Comparison of ENCODE assay signal across 9 mouse cellular contexts in genomic region chr11:117848271-117848984, GRCm38 (mm10). TPM values are rescaled to one million over a fixed set of nuclear protein-coding genes. Genes with fewer than 3 reads are reported as not detected.
DNase-seq lines count a peak whose midpoint lies in the region; ATAC-seq and TF ChIP-seq lines count a peak whose summit lies in the region.
"Had no signal": no experiment of that assay in that cellular context is flagged by ENCODE, and none has a peak within 500 bp of the region (broad histone marks: within the 10 kb centered on the region; RNA-seq: fewer than 3 reads in every experiment).

No protein-coding gene starts in this region.

- TF ChIP-seq POLR2A in testis, adult 2 months (IDR thresholded peaks at IDR 0.05; ENCODE audit: control insufficient read depth, low read depth, low read length): no peak

- no peaks in the 10 kb centered on the region for H3K27me3 ChIP-seq in testis, adult 2 months (ENCODE audit: control insufficient read depth, insufficient read depth, low read length)
- no peaks in the 10 kb centered on the region for H3K27me3 ChIP-seq in liver, embryonic 14.5 days (ENCODE audit: control insufficient read depth, insufficient read depth, low read length)
- no peaks in the 10 kb centered on the region for H3K27me3 ChIP-seq in neural tube, embryonic 13.5 days

- H3K9me3 ChIP-seq in liver, embryonic 14.5 days (ENCODE audit: control insufficient read depth, low read length): no peaks in the 10 kb centered on the region
- no peaks in the 10 kb centered on the region for H3K9me3 ChIP-seq in neural tube, embryonic 13.5 days

- H3K4me1 ChIP-seq in testis, adult 2 months (ENCODE audit: control insufficient read depth, insufficient read depth, low read length): peaks cover 14% of the 10 kb centered on the region
- H3K4me1 ChIP-seq in liver, embryonic 14.5 days (replicated peaks; ENCODE audit: control insufficient read depth in 2 of 2, insufficient read depth in 2 of 2, low read length in 1 of 2): peaks cover 19 to 30% of the 10 kb centered on the region in 2 experiments
- H3K4me1 ChIP-seq in neural tube, embryonic 13.5 days (replicated peaks): peaks cover 25% of the 10 kb centered on the region

- peak overlapping the region; percentile 95 for H3K4me2 ChIP-seq in liver, embryonic 14.5 days (ENCODE audit: low read depth)
- H3K4me2 ChIP-seq in neural tube, embryonic 13.5 days: peak overlapping the region; percentile 84

- peak overlapping the region; percentile 83 for H3K9ac ChIP-seq in liver, embryonic 14.5 days (replicated peaks)
- H3K9ac ChIP-seq in neural tube, embryonic 13.5 days: peak overlapping the region; percentile 91

- no peak for TF ChIP-seq EP300 in liver, embryonic 14.5 days (IDR thresholded peaks at IDR 0.05; ENCODE audit: low read depth)

- ATAC-seq in hematopoietic stem cell, adult 5-6 weeks (replicated peaks in 1 of 2; ENCODE audit: insufficient read depth in 1 of 2, low FRiP score in 2 of 2, low TSS enrichment in 1 of 2, low read depth in 1 of 2, poor library complexity in 2 of 2, severe bottlenecking in 2 of 2): peak; percentile 37 to 50
- ATAC-seq in liver, embryonic 14.5 days (ENCODE audit: insufficient read depth): peak; percentile 38
- peak; percentile 92 for ATAC-seq in neural tube, embryonic 13.5 days (ENCODE audit: low read depth)

- peaks cover 2% of the 10 kb centered on the region for H3K36me3 ChIP-seq in testis, adult 2 months (ENCODE audit: control insufficient read depth, insufficient read depth, low read length)
- peaks cover 32% of the 10 kb centered on the region for H3K36me3 ChIP-seq in liver, embryonic 14.5 days (replicated peaks; ENCODE audit: control insufficient read depth, insufficient read depth, low read depth)
- H3K36me3 ChIP-seq in neural tube, embryonic 13.5 days: 0 out of 2 replicates have a peak, but pooled peaks cover 6% of the 10 kb centered on the region

- 6% methylated on average over 19 of the region's 19 CpGs for WGBS in liver, embryonic 14.5 days (ENCODE audit: insufficient replicate concordance)
- 10% methylated on average over 19 of the region's 19 CpGs for WGBS in neural tube, embryonic 13.5 days

- peak overlapping the region; percentile 88 for H3K27ac ChIP-seq in testis, adult 2 months (ENCODE audit: control insufficient read depth, insufficient read depth, low read depth, low read length)
- H3K27ac ChIP-seq in liver, embryonic 14.5 days: peak overlapping the region; percentile 72
- H3K27ac ChIP-seq in neural tube, embryonic 13.5 days (replicated peaks): peak overlapping the region; percentile 99

- DNase-seq in adrenal gland, postnatal 10 days: peak; percentile 56
- DNase-seq in adrenal gland, adult 2 months: no peak
- DNase-seq in testis, postnatal 10 days (ENCODE audit: low spot score): no peak
- DNase-seq in liver, embryonic 14.5 days (ENCODE audit: low read depth in 3 of 3, low spot score in 3 of 3): no peak
- DNase-seq in right cerebral cortex, postnatal 14 days: no peak

- peak overlapping the region; percentile 99 for H3K4me3 ChIP-seq in testis, adult 2 months (ENCODE audit: control insufficient read depth, low read depth, low read length)
- H3K4me3 ChIP-seq in liver, embryonic 14.5 days (ENCODE audit: insufficient read depth in 1 of 2, low read depth in 2 of 2, low read length in 2 of 2): peak overlapping the region; percentile 70 to 94
- peak overlapping the region; percentile 65 for H3K4me3 ChIP-seq in neural tube, embryonic 13.5 days

- TF ChIP-seq CTCF in testis, adult 2 months (IDR thresholded peaks at IDR 0.05; ENCODE audit: control insufficient read depth, insufficient read depth, insufficient replicate concordance, low read depth, low read length): no peak
- no peak for TF ChIP-seq CTCF in liver, embryonic 14.5 days (IDR thresholded peaks at IDR 0.05; ENCODE audit: low read depth)

RNA-seq across cellular contexts. Expression of gene Birc5, which starts 0.6 kb away (rescaled TPM):
- total RNA-seq in adrenal gland, postnatal 10 days (2021): 10 to 100 TPM; 23.3 to 28.0 TPM
- total RNA-seq in adrenal gland, adult 2 months (2021): 1 to 10 TPM; 1.1 to 2.8 TPM
- 2.1 and 2.6 TPM in 2 replicates for polyA plus RNA-seq in adrenal gland, adult 2 months (2012; rRNA removed)
- polyA plus RNA-seq in testis, adult 2 months (2012; rRNA removed): 46.1 and 46.3 TPM in 2 replicates
- total RNA-seq in hematopoietic stem cell, adult 5-6 weeks (2017): 114 and 124 TPM in 2 replicates
- 123 and 181 TPM in 2 replicates for polyA plus RNA-seq in liver, embryonic 14.5 days (2012; rRNA removed)
- 371 and 373 TPM in 2 replicates for polyA plus RNA-seq in liver, embryonic 14.5 days (2014; fragmentation: Nextera tagmentation; extraction: Ambion mirVana)
- polyA plus RNA-seq in neural tube, embryonic 13.5 days (2015; fragmentation: Nextera tagmentation; extraction: Ambion mirVana): 50.1 and 68.8 TPM in 2 replicates

RNA-seq across cellular contexts. Expression of gene Tmem235, which starts 12.1 kb away (rescaled TPM):
- total RNA-seq in adrenal gland, postnatal 10 days (2021): not detected
- not detected for total RNA-seq in adrenal gland, adult 2 months (2021)
- polyA plus RNA-seq in adrenal gland, adult 2 months (2012; rRNA removed): not detected in 2 replicates
- 5.3 and 6.1 TPM in 2 replicates for polyA plus RNA-seq in testis, adult 2 months (2012; rRNA removed)
- not detected in 2 replicates for total RNA-seq in hematopoietic stem cell, adult 5-6 weeks (2017)
- polyA plus RNA-seq in liver, embryonic 14.5 days (2012; rRNA removed): 0.02 TPM in 1 of 2 replicates, not detected in the other
- not detected in 2 replicates for polyA plus RNA-seq in liver, embryonic 14.5 days (2014; fragmentation: Nextera tagmentation; extraction: Ambion mirVana)
- not detected in 2 replicates for polyA plus RNA-seq in neural tube, embryonic 13.5 days (2015; fragmentation: Nextera tagmentation; extraction: Ambion mirVana)
- total RNA-seq: gastrocnemius, postnatal 36 days had no signal

RNA-seq across cellular contexts. Expression of gene Tk1, which starts 22.5 kb away (rescaled TPM):
- 10 to 100 TPM; 39.7 to 47.3 TPM for total RNA-seq in adrenal gland, postnatal 10 days (2021)
- total RNA-seq in adrenal gland, adult 2 months (2021): 1 to 10 TPM; 2.2 to 3.1 TPM
- polyA plus RNA-seq in adrenal gland, adult 2 months (2012; rRNA removed): 8.6 and 10.2 TPM in 2 replicates
- polyA plus RNA-seq in testis, adult 2 months (2012; rRNA removed): 4.8 and 5.8 TPM in 2 replicates
- total RNA-seq in hematopoietic stem cell, adult 5-6 weeks (2017): 40.1 and 49.0 TPM in 2 replicates
- 122 and 136 TPM in 2 replicates for polyA plus RNA-seq in liver, embryonic 14.5 days (2012; rRNA removed)
- 135 and 144 TPM in 2 replicates for polyA plus RNA-seq in liver, embryonic 14.5 days (2014; fragmentation: Nextera tagmentation; extraction: Ambion mirVana)
- polyA plus RNA-seq in neural tube, embryonic 13.5 days (2015; fragmentation: Nextera tagmentation; extraction: Ambion mirVana): 15.8 and 24.0 TPM in 2 replicates

RNA-seq across cellular contexts. Expression of gene Afmid, which starts 22.7 kb away (rescaled TPM):
- 10 to 100 TPM; 14.1 to 17.7 TPM for total RNA-seq in adrenal gland, postnatal 10 days (2021)
- total RNA-seq in adrenal gland, adult 2 months (2021): 1 to 10 TPM; 5.5 to 6.8 TPM
- 9.3 and 9.6 TPM in 2 replicates for polyA plus RNA-seq in adrenal gland, adult 2 months (2012; rRNA removed)
- 4.0 and 5.7 TPM in 2 replicates for polyA plus RNA-seq in testis, adult 2 months (2012; rRNA removed)
- 3.9 and 4.5 TPM in 2 replicates for total RNA-seq in hematopoietic stem cell, adult 5-6 weeks (2017)
- polyA plus RNA-seq in liver, embryonic 14.5 days (2012; rRNA removed): 7.1 and 7.6 TPM in 2 replicates
- 7.5 and 9.8 TPM in 2 replicates for polyA plus RNA-seq in liver, embryonic 14.5 days (2014; fragmentation: Nextera tagmentation; extraction: Ambion mirVana)
- polyA plus RNA-seq in neural tube, embryonic 13.5 days (2015; fragmentation: Nextera tagmentation; extraction: Ambion mirVana): 2.7 and 3.3 TPM in 2 replicates

RNA-seq across cellular contexts. Expression of gene Tha1, which starts 24.9 kb away (rescaled TPM):
- 10 to 100 TPM in 1 of 2 experiments, 1 to 10 TPM in 1; 9.5 to 17.3 TPM for total RNA-seq in adrenal gland, postnatal 10 days (2021)
- total RNA-seq in adrenal gland, adult 2 months (2021): 1 to 10 TPM; 8.4 to 9.5 TPM
- 40.3 and 49.3 TPM in 2 replicates for polyA plus RNA-seq in adrenal gland, adult 2 months (2012; rRNA removed)
- polyA plus RNA-seq in testis, adult 2 months (2012; rRNA removed): 2.1 and 2.5 TPM in 2 replicates
- 5.4 and 5.9 TPM in 2 replicates for total RNA-seq in hematopoietic stem cell, adult 5-6 weeks (2017)
- 1.4 TPM in 2 replicates for polyA plus RNA-seq in liver, embryonic 14.5 days (2012; rRNA removed)
- 0.83 and 1.6 TPM in 2 replicates for polyA plus RNA-seq in liver, embryonic 14.5 days (2014; fragmentation: Nextera tagmentation; extraction: Ambion mirVana)
- 2.4 and 3.0 TPM in 2 replicates for polyA plus RNA-seq in neural tube, embryonic 13.5 days (2015; fragmentation: Nextera tagmentation; extraction: Ambion mirVana)

Comparison
In these comparisons a context has a peak if more than half of its experiments do, and no peak if none do; other contexts are left out.
1. ATAC-seq: peak in every context shown above with its lines; median percentile 92 in neural tube, embryonic 13.5 days; 44 in hematopoietic stem cell, adult 5-6 weeks; 38 in liver, embryonic 14.5 days.
2. RNA of gene Birc5, which starts 0.6 kb away (polyA plus RNA-seq): 123 to 373 TPM in liver, embryonic 14.5 days, 50.1 to 68.8 TPM in neural tube, embryonic 13.5 days and 46.1 to 46.3 TPM in testis, adult 2 months; 2.1 to 2.6 TPM in adrenal gland, adult 2 months; every median in the first group is over 10 times any median in the second.
3. Peak in every context shown above with its lines, with median percentiles within 50 percentile points of each other: H3K27ac ChIP-seq and H3K4me3 ChIP-seq.